Mouse (Mus musculus): ENCODE data around the gene Tgfbrap1.
"Not testable (repeated sequence)": the region's sequence is repeated elsewhere in the genome, so short reads cannot be mapped to it uniquely, and the experiment has no call there.

Gene Tgfbrap1

GRCm38 (mm10) chr1:43098031-43098984, at the start of gene Tgfbrap1, which contains the start of gene AI597479:
Tgfbrap1 (minus strand) TSS chr1:43098637.
AI597479 (plus strand) TSS chr1:43098710.
- peak; percentile 94 to 95 for DNase-seq (ENCODE audit: low spot score in 2 of 2)

- no peak for DNase-seq (ENCODE audit: low spot score in 2 of 2)
Measured at GRCm38 (mm10) chr1:43147474-43147873, 49.0 kb upstream of the Tgfbrap1 start.

GRCm38 (mm10) chr1:43145388-43145787, 47.0 kb upstream of the Tgfbrap1 start:
- no peak for DNase-seq (ENCODE audit: low spot score in 2 of 2)

GRCm38 (mm10) chr1:43144338-43144906, 46.0 kb upstream of the Tgfbrap1 start:
- DNase-seq (ENCODE audit: low spot score in 2 of 2), result no peak

GRCm38 (mm10) chr1:43143791-43144190, 45.4 kb upstream of the Tgfbrap1 start:
- no peak for DNase-seq (ENCODE audit: low spot score in 2 of 2)

GRCm38 (mm10) chr1:43143284-43143683, 44.8 kb upstream of the Tgfbrap1 start:
- peak; percentile 26 to 48 for DNase-seq (ENCODE audit: low spot score in 2 of 2)

GRCm38 (mm10) chr1:43142849-43143248, 44.4 kb upstream of the Tgfbrap1 start:
- DNase-seq (ENCODE audit: low spot score in 2 of 2), result no peak

- DNase-seq (ENCODE audit: low spot score in 2 of 2), result peak in 1 of 2 experiments; percentile 28
Measured at GRCm38 (mm10) chr1:43141555-43141961, 43.1 kb upstream of the Tgfbrap1 start.

GRCm38 (mm10) chr1:43139587-43140266, 41.3 kb upstream of the Tgfbrap1 start:
- peak; percentile 91 for DNase-seq (ENCODE audit: low spot score in 2 of 2)

GRCm38 (mm10) chr1:43138268-43138812, 39.9 kb upstream of the Tgfbrap1 start:
- DNase-seq (ENCODE audit: low spot score in 2 of 2), result no peak

GRCm38 (mm10) chr1:43137334-43137733, 38.9 kb upstream of the Tgfbrap1 start:
- peak; percentile 59 to 63 for DNase-seq (ENCODE audit: low spot score in 2 of 2)

GRCm38 (mm10) chr1:43136488-43137029, 38.1 kb upstream of the Tgfbrap1 start:
- not testable (repeated sequence) for DNase-seq (ENCODE audit: low spot score in 2 of 2)

- no peak for DNase-seq (ENCODE audit: low spot score in 2 of 2)
Measured at GRCm38 (mm10) chr1:43131591-43131990, 33.2 kb upstream of the Tgfbrap1 start.

GRCm38 (mm10) chr1:43130219-43130981, 32.0 kb upstream of the Tgfbrap1 start:
- DNase-seq (ENCODE audit: low spot score in 2 of 2), result no peak

- no peak for DNase-seq (ENCODE audit: low spot score in 2 of 2)
Measured at GRCm38 (mm10) chr1:43127820-43128610, 29.6 kb upstream of the Tgfbrap1 start.

GRCm38 (mm10) chr1:43127196-43127595, 28.8 kb upstream of the Tgfbrap1 start:
- DNase-seq (ENCODE audit: low spot score in 2 of 2), result no peak

GRCm38 (mm10) chr1:43124726-43125125, 26.3 kb upstream of the Tgfbrap1 start:
- no peak for DNase-seq (ENCODE audit: low spot score in 2 of 2)

- no peak for DNase-seq (ENCODE audit: low spot score in 2 of 2)
Measured at GRCm38 (mm10) chr1:43122616-43123015, 24.2 kb upstream of the Tgfbrap1 start.

- no peak for DNase-seq (ENCODE audit: low spot score in 2 of 2)
Measured at GRCm38 (mm10) chr1:43120950-43121349, 22.5 kb upstream of the Tgfbrap1 start.

- no peak for DNase-seq (ENCODE audit: low spot score in 2 of 2)
Measured at GRCm38 (mm10) chr1:43117435-43117834, 19.0 kb upstream of the Tgfbrap1 start.

All from right cerebral cortex, adult 2 months (tissue).